Mouse (Mus musculus) fat pad, adult 2 months (tissue): ENCODE data around the gene Supt4a.

Experiments
- DNase-seq: peaks from one replicate; pipeline ENCODE4 v3.0.0-alpha.2; 2011; ENCODE audit warnings: low read depth, low spot score; ENCODE audit errors: extremely low read depth

Gene Supt4a

GRCm38 (mm10) chr11:87725515-87725914, 11.8 kb upstream of the Supt4a start:
- DNase-seq, result no peak

GRCm38 (mm10) chr11:87725964-87726562, 11.3 kb upstream of the Supt4a start:
- no peak for DNase-seq

- no peak for DNase-seq
Observed at GRCm38 (mm10) chr11:87727021-87727420, 10.3 kb upstream of the Supt4a start.

- no peak for DNase-seq
Observed at GRCm38 (mm10) chr11:87727471-87727870, 9.9 kb upstream of the Supt4a start.

- no peak for DNase-seq
Observed at GRCm38 (mm10) chr11:87728850-87729592, 8.3 kb upstream of the Supt4a start.

- DNase-seq, result no peak
Observed at GRCm38 (mm10) chr11:87729593-87730185, 7.7 kb upstream of the Supt4a start.

GRCm38 (mm10) chr11:87730652-87731310, 6.6 kb upstream of the Supt4a start:
- no peak for DNase-seq

GRCm38 (mm10) chr11:87734346-87734745, 3.0 kb upstream of the Supt4a start:
- no peak for DNase-seq

GRCm38 (mm10) chr11:87735691-87736090, 1.7 kb upstream of the Supt4a start:
- no peak for DNase-seq

GRCm38 (mm10) chr11:87736647-87737134, 661 bp upstream of the Supt4a start:
- no peak for DNase-seq

- DNase-seq, result no peak
Observed at GRCm38 (mm10) chr11:87743691-87744090, 6.3 kb downstream of the Supt4a start.

- DNase-seq, result no peak
Observed at GRCm38 (mm10) chr11:87744964-87745363, 7.6 kb downstream of the Supt4a start.

GRCm38 (mm10) chr11:87745632-87746555, 8.5 kb downstream of the Supt4a start:
- DNase-seq, result no peak

- no peak for DNase-seq
Observed at GRCm38 (mm10) chr11:87747312-87747711, 10.0 kb downstream of the Supt4a start.

- DNase-seq, result no peak
Observed at GRCm38 (mm10) chr11:87747716-87748115, 10.4 kb downstream of the Supt4a start.

GRCm38 (mm10) chr11:87748132-87749119, 11.1 kb downstream of the Supt4a start:
- no peak for DNase-seq

GRCm38 (mm10) chr11:87749192-87750042, 12.1 kb downstream of the Supt4a start:
- no peak for DNase-seq

GRCm38 (mm10) chr11:87750043-87750421, 12.7 kb downstream of the Supt4a start:
- DNase-seq, result no peak
